In genomic region chr9:69992841-69993277, GRCm38 (mm10) we compare ENCODE assay signal across 13 mouse cellular contexts. TPM values are rescaled to one million over a fixed set of nuclear protein-coding genes. Genes with fewer than 3 reads are reported as not detected.
DNase-seq lines count a peak whose midpoint lies in the region; ATAC-seq and TF ChIP-seq lines count a peak whose summit lies in the region.
"Had no signal": no experiment of that assay in that cellular context is flagged by ENCODE, and none has a peak within 500 bp of the region (broad histone marks: within the 10 kb centered on the region; RNA-seq: fewer than 3 reads in every experiment).

No protein-coding gene starts in this region.

- ATAC-seq in lung, embryonic 15.5 days (ENCODE audit: borderline replicate concordance, extremely low read depth, low FRiP score, low TSS enrichment) = no peak

- no peak overlapping the region for H3K9ac ChIP-seq in lung, embryonic 15.5 days
- H3K9ac ChIP-seq: hindbrain, embryonic 13.5 days; limb, embryonic 12.5 days had no signal

- no peak for TF ChIP-seq CTCF in embryonic fibroblast, embryonic 13.5 days (IDR thresholded peaks at IDR 0.05; ENCODE audit: borderline replicate concordance, insufficient read depth, low read length)

- no peaks in the 10 kb centered on the region for H3K27me3 ChIP-seq in lung, embryonic 15.5 days
- H3K27me3 ChIP-seq in splenic B cell, adult 2 months (ENCODE audit: control insufficient read depth, insufficient read depth, low read length, poor library complexity, severe bottlenecking) = no peaks in the 10 kb centered on the region
- H3K27me3 ChIP-seq: hindbrain, embryonic 13.5 days; limb, embryonic 12.5 days had no signal

- 56% methylated on average over 5 of the region's 5 CpGs for WGBS in lung, embryonic 15.5 days

- no peak for DNase-seq in lung, postnatal 14 days
- DNase-seq in liver = peak; percentile 17
- DNase-seq in splenic B cell, adult 2 months (ENCODE audit: low read depth, low spot score) = peak; percentile 46
- DNase-seq in left cerebral cortex, postnatal 25 days (ENCODE audit: low spot score in 2 of 2) = no peak
- DNase-seq in frontal cortex, postnatal 36 days (ENCODE audit: low spot score in 2 of 2) = no peak
- DNase-seq: adrenal gland, postnatal 36 days; cerebellum, postnatal 25 days had no signal

- no peak overlapping the region for H3K4me3 ChIP-seq in lung, embryonic 15.5 days
- no peak overlapping the region for H3K4me3 ChIP-seq in embryonic fibroblast, embryonic 13.5 days (ENCODE audit: insufficient read depth, low read length)
- H3K4me3 ChIP-seq: hindbrain, embryonic 13.5 days; limb, embryonic 12.5 days had no signal

- peak overlapping the region; percentile 44; the same call in 1 of the 2 replicates for H3K27ac ChIP-seq in lung, embryonic 15.5 days
- peak overlapping the region; percentile 19; the same call in 1 of the 2 replicates for H3K27ac ChIP-seq in embryonic fibroblast, embryonic 13.5 days (ENCODE audit: insufficient read depth, low read length)
- H3K27ac ChIP-seq: hindbrain, embryonic 13.5 days; limb, embryonic 12.5 days had no signal

- H3K9me3 ChIP-seq in lung, embryonic 15.5 days = no peaks in the 10 kb centered on the region
- H3K9me3 ChIP-seq: hindbrain, embryonic 13.5 days; limb, embryonic 12.5 days had no signal

- no peak for TF ChIP-seq POLR2A in embryonic fibroblast, embryonic 13.5 days (IDR thresholded peaks at IDR 0.05; ENCODE audit: low read depth, low read length)

- H3K4me1 ChIP-seq in lung, embryonic 15.5 days = peaks cover 35% of the 10 kb centered on the region
- H3K4me1 ChIP-seq in embryonic fibroblast, embryonic 13.5 days (ENCODE audit: control insufficient read depth, insufficient read depth, low read length) = peaks cover 8% of the 10 kb centered on the region

- H3K4me2 ChIP-seq in lung, embryonic 15.5 days = no peak overlapping the region; the same call in 1 of the 2 replicates
- H3K4me2 ChIP-seq: hindbrain, embryonic 13.5 days; limb, embryonic 12.5 days had no signal

- H3K36me3 ChIP-seq in lung, embryonic 15.5 days = peaks cover 28% of the 10 kb centered on the region
- peaks cover 8% of the 10 kb centered on the region for H3K36me3 ChIP-seq in splenic B cell, adult 2 months (ENCODE audit: control insufficient read depth, insufficient read depth, low read length, poor library complexity, severe bottlenecking)

- intact Hi-C loops in left cerebral cortex, postnatal 25 days (cut with DNase I) = no loop called here

RNA-seq across cellular contexts. Expression of gene Bnip2, which starts 3.6 kb away (rescaled TPM):
- 121 and 122 TPM in 2 replicates for polyA plus RNA-seq in lung, embryonic 15.5 days (2015; fragmentation: Nextera tagmentation; extraction: Ambion mirVana)
- polyA plus RNA-seq in embryonic fibroblast, embryonic 13.5 days (2011; ENCODE audit: insufficient read length, low read depth, missing spikeins) = 174 and 184 TPM in 2 replicates
- total RNA-seq in left cerebral cortex, postnatal 25 days (2021) = 10 to 100 TPM; 34.6 to 42.7 TPM

RNA-seq across cellular contexts. Expression of gene Gtf2a2, which starts 19.5 kb away (rescaled TPM):
- polyA plus RNA-seq in lung, embryonic 15.5 days (2015; fragmentation: Nextera tagmentation; extraction: Ambion mirVana) = 196 and 201 TPM in 2 replicates
- 80.0 and 114 TPM in 2 replicates for polyA plus RNA-seq in embryonic fibroblast, embryonic 13.5 days (2011; ENCODE audit: insufficient read length, low read depth, missing spikeins)
- 10 to 100 TPM; 55.0 to 61.3 TPM for total RNA-seq in left cerebral cortex, postnatal 25 days (2021)

RNA-seq across cellular contexts. Expression of gene Gcnt3, which starts 45.0 kb away (rescaled TPM):
- 0.10 and 0.15 TPM in 2 replicates for polyA plus RNA-seq in lung, embryonic 15.5 days (2015; fragmentation: Nextera tagmentation; extraction: Ambion mirVana)
- not detected in 2 replicates for polyA plus RNA-seq in embryonic fibroblast, embryonic 13.5 days (2011; ENCODE audit: insufficient read length, low read depth, missing spikeins)
- total RNA-seq in left cerebral cortex, postnatal 25 days (2021) = not detected
- total RNA-seq: adrenal gland, postnatal 36 days had no signal
- polyA plus RNA-seq: forebrain, embryonic 11.5 days; hindbrain, embryonic 13.5 days; limb, embryonic 12.5 days; neural tube, embryonic 11.5 days had no signal

Comparison
In these comparisons a context has a peak if more than half of its experiments do, and no peak if none do; other contexts are left out.
1. DNase-seq: peak in liver (single experiment) and splenic B cell, adult 2 months (single experiment); none in lung, postnatal 14 days (single experiment), left cerebral cortex, postnatal 25 days (0 of 2) and frontal cortex, postnatal 36 days (0 of 2).